Mouse (Mus musculus): ENCODE measurements around the gene P2ry2. TPM values are rescaled to one million over a fixed set of nuclear protein-coding genes. Genes with fewer than 3 reads are reported as not detected.

P2ry2 gene
- polyA plus RNA-seq, 1 experiment from 2014 or later = 0.89 TPM

DNA sequence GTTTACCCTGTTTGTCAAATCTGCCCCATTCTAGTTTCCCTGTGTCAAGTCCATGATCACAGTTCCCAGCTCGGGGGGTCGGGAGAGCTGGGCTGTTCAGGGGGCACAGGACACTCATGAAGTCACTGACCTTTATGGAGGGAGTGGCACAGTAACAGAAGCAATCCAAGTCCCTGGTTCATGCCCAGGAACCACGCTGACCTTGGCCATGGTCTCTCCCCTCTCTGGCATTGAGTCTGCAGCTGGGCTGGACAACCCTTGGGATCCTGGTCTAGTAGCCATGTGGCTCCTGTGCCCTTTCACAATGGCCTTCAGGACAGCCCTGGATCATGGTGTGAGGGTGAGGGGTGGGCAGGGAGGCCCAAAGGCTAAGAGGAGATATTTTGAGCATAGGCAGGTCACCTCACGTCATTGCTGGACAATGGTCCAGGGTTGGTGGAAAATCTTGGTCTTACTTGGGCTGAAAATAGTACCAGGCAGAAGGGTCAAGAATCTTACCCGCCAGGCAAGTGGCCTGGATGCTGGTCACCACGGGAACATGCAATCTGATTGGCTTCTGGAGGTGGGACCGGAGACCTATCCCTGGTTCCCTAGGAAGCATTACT is 17.3 kb downstream of the P2ry2 start:
- H3K4me3 ChIP-seq = no peak overlapping the region
- peaks cover 5% of the 10 kb centered on the region; the same call in 1 of the 2 replicates for H3K27me3 ChIP-seq (ENCODE audit: insufficient read depth, poor library complexity, severe bottlenecking)
- H3K36me3 ChIP-seq = no peaks in the 10 kb centered on the region
- H3K4me1 ChIP-seq (replicated peaks) = peaks cover 20% of the 10 kb centered on the region
- H3K9me3 ChIP-seq = no peaks in the 10 kb centered on the region
- no peak for DNase-seq (ENCODE audit: low spot score)
- 89% methylated on average over 7 of the region's 7 CpGs for WGBS
- no peak overlapping the region for H3K27ac ChIP-seq

- H3K27ac ChIP-seq = no peak overlapping the region
- DNase-seq (ENCODE audit: low spot score) = no peak
- H3K4me3 ChIP-seq = no peak overlapping the region
- 34% methylated on average over 4 of the region's 4 CpGs for WGBS
- no peaks in the 10 kb centered on the region for H3K36me3 ChIP-seq
- H3K9me3 ChIP-seq = no peaks in the 10 kb centered on the region
- peaks cover 5% of the 10 kb centered on the region; the same call in 1 of the 2 replicates for H3K27me3 ChIP-seq (ENCODE audit: insufficient read depth, poor library complexity, severe bottlenecking)
- H3K4me1 ChIP-seq (replicated peaks) = peaks cover 26% of the 10 kb centered on the region
Measured at GRCm38 (mm10) chr7:100993166-100993565, 19.5 kb downstream of the P2ry2 start.

DNA sequence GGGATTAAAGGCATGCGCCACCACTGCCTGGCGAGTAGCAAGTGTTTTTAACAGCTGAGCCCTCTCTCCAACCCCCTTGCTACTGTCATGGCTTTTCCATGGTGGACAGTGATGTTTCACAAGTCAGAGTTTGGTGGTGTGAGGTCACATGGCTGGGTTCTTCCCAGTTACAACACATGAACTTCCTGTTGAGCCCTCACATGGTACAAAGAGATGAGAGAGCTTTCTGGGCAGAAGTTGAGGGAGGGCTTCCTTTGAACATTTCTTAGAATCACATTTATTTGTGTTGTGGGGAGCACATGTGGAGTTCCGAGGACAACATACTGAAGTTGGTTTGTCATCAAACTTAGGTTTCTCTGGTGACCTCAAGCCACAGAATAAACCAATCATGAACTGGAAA is 20.7 kb downstream of the P2ry2 start:
- Histone ChIP-seq H3K4me1 (replicated peaks) (peaks cover 35% of the 10 kb centered on the region), H3K27me3 (ENCODE audit: insufficient read depth, poor library complexity, severe bottlenecking) (peaks cover 10% of the 10 kb centered on the region; the same call in 1 of the 2 replicates), H3K36me3 (no peaks in the 10 kb centered on the region), H3K9me3 (no peaks in the 10 kb centered on the region), H3K27ac (no peak overlapping the region), H3K4me3 (no peak overlapping the region)
- WGBS = 93% methylated on average over 3 of the region's 3 CpGs
- no peak for DNase-seq (ENCODE audit: low spot score)

DNA sequence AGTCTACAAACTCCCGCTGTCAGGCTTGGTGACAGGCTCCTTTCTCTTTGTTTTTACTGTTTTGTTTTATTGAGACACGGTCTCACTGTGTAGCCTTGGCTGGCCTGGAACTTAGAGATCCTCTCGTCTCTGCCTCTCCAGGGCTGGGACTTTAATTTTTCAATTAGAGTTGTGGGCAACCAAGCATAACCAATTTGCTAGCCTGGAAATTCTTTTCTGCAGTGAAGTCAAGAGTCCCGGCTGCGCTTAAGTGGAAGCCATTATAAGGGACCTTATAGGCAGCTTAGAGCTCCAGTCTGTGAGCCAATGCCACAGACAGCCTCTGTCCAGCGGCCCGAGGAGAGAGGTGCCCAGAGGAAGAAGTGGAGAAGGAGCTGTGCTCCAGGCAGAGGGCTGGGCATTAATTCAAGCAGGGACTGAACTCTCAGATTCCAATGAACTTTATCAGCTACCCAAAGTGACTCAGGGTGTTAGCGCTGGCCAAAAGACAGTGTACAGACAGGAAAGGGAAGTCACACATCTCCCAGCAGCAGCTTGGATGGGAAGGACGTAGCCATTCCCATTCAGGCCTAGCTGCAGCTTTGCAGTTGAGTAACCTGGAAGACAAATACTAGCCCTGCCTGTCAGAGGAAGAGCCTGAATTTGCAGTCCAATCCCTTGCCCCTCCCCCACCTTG is 21.9 kb downstream of the P2ry2 start:
- H3K4me1 ChIP-seq (replicated peaks) = peaks cover 35% of the 10 kb centered on the region
- WGBS = 42% methylated on average over 9 of the region's 9 CpGs
- H3K4me3 ChIP-seq = no peak overlapping the region
- DNase-seq (ENCODE audit: low spot score) = no peak
- 0 out of 2 replicates have a peak overlapping the region, but pooled peaks have one; percentile 5 for H3K27ac ChIP-seq
- H3K36me3 ChIP-seq = no peaks in the 10 kb centered on the region
- peaks cover 14% of the 10 kb centered on the region for H3K27me3 ChIP-seq (ENCODE audit: insufficient read depth, poor library complexity, severe bottlenecking)
- no peaks in the 10 kb centered on the region for H3K9me3 ChIP-seq

- Histone ChIP-seq H3K4me3 (no peak overlapping the region), H3K27me3 (ENCODE audit: insufficient read depth, poor library complexity, severe bottlenecking) (peaks cover 9% of the 10 kb centered on the region), H3K27ac (no peak overlapping the region), H3K9me3 (no peaks in the 10 kb centered on the region), H3K4me1 (replicated peaks) (peaks cover 40% of the 10 kb centered on the region), H3K36me3 (no peaks in the 10 kb centered on the region)
- WGBS = 17% methylated on average over 9 of the region's 9 CpGs
- DNase-seq (ENCODE audit: low spot score) = peak; percentile 71
Measured at GRCm38 (mm10) chr7:100988092-100988491, 24.6 kb downstream of the P2ry2 start.

DNA sequence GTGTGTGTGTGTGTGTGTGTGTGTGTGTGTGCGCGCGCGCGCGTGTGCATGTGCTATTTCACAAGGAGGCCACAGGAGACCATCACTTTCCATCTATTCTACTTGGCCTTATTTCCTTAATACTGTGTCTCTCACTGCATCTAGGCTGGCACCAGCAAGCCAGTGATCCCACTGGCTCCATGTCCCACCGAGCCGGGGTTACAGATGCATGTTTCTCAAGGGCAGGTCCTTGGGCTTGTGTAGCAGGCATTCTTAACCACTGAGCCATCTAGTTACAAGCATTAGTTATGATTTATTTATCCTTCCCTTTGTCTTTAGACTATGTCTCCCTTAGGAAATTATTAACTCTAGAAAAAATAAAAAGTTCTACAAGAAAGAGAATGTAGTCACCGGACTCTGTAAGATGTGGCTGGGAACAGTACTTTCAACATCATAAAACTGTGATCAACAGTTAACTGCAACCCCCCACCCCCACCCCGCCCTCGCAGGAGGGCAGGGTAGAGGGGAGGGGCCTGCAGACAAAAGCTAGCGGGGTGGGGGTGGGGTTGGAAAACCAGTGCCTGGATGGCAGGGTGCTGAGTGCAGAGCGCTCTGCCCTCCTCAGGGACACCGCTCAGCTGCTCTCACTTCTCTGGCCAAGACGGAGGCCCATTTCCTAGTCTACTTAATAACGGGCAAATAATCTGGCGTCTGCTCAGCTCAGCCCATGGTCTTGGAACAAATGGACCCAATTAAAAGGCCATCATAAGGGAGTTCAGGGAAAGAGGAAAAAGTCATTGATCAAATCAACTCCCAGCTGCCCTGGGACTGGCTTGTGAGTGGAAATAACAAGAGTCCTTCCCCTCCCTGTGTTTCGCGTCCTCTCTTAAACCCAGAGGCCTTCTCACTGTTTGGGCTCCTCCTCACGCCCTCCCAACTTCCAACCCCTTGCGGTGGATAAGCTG is 27.9 kb downstream of the P2ry2 start:
- WGBS = 37% methylated on average over 21 of the region's 21 CpGs
- DNase-seq (ENCODE audit: low spot score) = peak; percentile 54
- H3K27ac ChIP-seq = peak overlapping the region; percentile 69

DNA sequence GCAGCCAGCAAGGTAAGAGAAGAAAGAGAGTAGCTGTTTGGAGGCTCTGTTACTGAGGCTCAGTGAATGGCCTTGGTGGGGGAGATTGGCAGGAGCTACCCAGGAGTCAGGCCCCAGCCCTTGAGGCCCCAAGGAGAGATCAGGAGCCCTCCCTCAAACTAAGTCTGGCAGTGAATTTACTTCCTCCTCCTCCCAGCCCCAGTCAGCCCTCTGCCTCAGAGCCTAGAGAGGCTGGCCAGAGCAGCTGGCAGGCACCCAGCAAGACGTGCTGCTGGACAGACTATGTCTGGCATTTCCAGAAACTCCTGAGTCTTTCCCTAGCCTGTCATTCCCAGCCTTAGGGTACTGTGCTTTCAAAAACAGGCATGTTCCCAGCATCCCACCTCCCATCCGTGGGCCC is 33.5 kb downstream of the P2ry2 start:
- H3K9me3 ChIP-seq = no peaks in the 10 kb centered on the region
- WGBS = 76% methylated on average over 2 of the region's 2 CpGs
- H3K36me3 ChIP-seq = no peaks in the 10 kb centered on the region
- H3K4me1 ChIP-seq (replicated peaks) = peaks cover 9% of the 10 kb centered on the region
- DNase-seq (ENCODE audit: low spot score) = no peak
- peaks cover 27% of the 10 kb centered on the region for H3K27me3 ChIP-seq (ENCODE audit: insufficient read depth, poor library complexity, severe bottlenecking)
- no peak overlapping the region for H3K4me3 ChIP-seq
- no peak overlapping the region for H3K27ac ChIP-seq

More for the DNA sequence above, 27.9 kb downstream of the P2ry2 start:
- H3K36me3 ChIP-seq = no peaks in the 10 kb centered on the region
- H3K27me3 ChIP-seq (ENCODE audit: insufficient read depth, poor library complexity, severe bottlenecking) = peaks cover 9% of the 10 kb centered on the region
- no peak overlapping the region for H3K4me3 ChIP-seq
- H3K9me3 ChIP-seq = no peaks in the 10 kb centered on the region
- peaks cover 27% of the 10 kb centered on the region for H3K4me1 ChIP-seq (replicated peaks)

DNA sequence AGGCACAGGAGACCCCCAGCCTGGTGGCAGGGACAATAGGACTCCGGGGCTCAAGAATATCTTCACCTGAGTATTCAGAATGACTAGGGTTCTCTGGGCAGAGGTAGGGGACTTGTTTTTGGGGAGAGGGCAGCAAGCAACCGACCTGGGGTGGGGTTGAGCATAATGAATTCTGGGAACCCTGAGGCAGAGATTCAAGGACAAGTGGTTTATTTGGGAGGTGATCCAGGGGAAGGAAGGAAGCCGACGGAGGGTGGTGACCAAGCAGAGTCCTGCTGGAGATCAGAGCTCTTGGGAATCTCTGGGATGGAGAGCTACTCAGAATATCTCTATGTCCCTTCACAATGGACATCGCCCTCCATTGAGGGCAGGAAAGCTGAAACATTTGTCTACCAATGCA is 34.5 kb downstream of the P2ry2 start:
- H3K36me3 ChIP-seq = no peaks in the 10 kb centered on the region
- no peaks in the 10 kb centered on the region for H3K9me3 ChIP-seq
- peaks cover 12% of the 10 kb centered on the region for H3K4me1 ChIP-seq (replicated peaks)
- no peak for DNase-seq (ENCODE audit: low spot score)
- H3K27me3 ChIP-seq (ENCODE audit: insufficient read depth, poor library complexity, severe bottlenecking) = peaks cover 37% of the 10 kb centered on the region
- no peak overlapping the region for H3K27ac ChIP-seq
- 85% methylated on average over 5 of the region's 5 CpGs for WGBS
- H3K4me3 ChIP-seq = no peak overlapping the region

- Histone ChIP-seq H3K9me3 (no peaks in the 10 kb centered on the region), H3K36me3 (no peaks in the 10 kb centered on the region), H3K4me3 (peak within 1 kb of the TSS; percentile 48), H3K27me3 (ENCODE audit: insufficient read depth, poor library complexity, severe bottlenecking) (peaks cover 64% of the 10 kb centered on the region), H3K27ac (peak within 1 kb of the TSS; percentile 50), H3K4me1 (replicated peaks) (peaks cover 16% of the 10 kb centered on the region)
- WGBS = 4% methylated on average over 36 of the region's 36 CpGs
- no peak for DNase-seq (ENCODE audit: low spot score)
Measured at GRCm38 (mm10) chr7:100974135-100974903, 38.3 kb downstream of the P2ry2 start, which contains the start of gene P2ry6. P2ry6 (minus strand) TSS chr7:100974649.

- Histone ChIP-seq H3K9me3 (no peaks in the 10 kb centered on the region), H3K4me1 (replicated peaks) (peaks cover 16% of the 10 kb centered on the region), H3K27me3 (ENCODE audit: insufficient read depth, poor library complexity, severe bottlenecking) (peaks cover 59% of the 10 kb centered on the region), H3K36me3 (no peaks in the 10 kb centered on the region), H3K27ac (no peak overlapping the region), H3K4me3 (no peak overlapping the region)
- WGBS = 44% methylated on average over 3 of the region's 3 CpGs
- no peak for DNase-seq (ENCODE audit: low spot score)
Measured at GRCm38 (mm10) chr7:100972875-100973274, 39.8 kb downstream of the P2ry2 start.

GRCm38 (mm10) chr7:100968874-100969659 is 43.6 kb downstream of the P2ry2 start:
- no peaks in the 10 kb centered on the region for H3K9me3 ChIP-seq
- H3K36me3 ChIP-seq = no peaks in the 10 kb centered on the region
- H3K4me3 ChIP-seq = no peak overlapping the region
- H3K27me3 ChIP-seq (ENCODE audit: insufficient read depth, poor library complexity, severe bottlenecking) = peaks cover 39% of the 10 kb centered on the region
- 75% methylated on average over 10 of the region's 10 CpGs for WGBS
- H3K4me1 ChIP-seq (replicated peaks) = peaks cover 10% of the 10 kb centered on the region
- H3K27ac ChIP-seq = no peak overlapping the region
- no peak for DNase-seq (ENCODE audit: low spot score)

Data from hindbrain, embryonic 10.5 days (tissue).